Mouse (Mus musculus) gastrocnemius, adult 18-20 months (tissue): ENCODE data around the gene Tcf7l1. TPM values are rescaled to one million over a fixed set of nuclear protein-coding genes. Genes with fewer than 3 reads are reported as not detected.

Experiments used
- DNase-seq: peaks from one replicate; pipeline ENCODE4 v3.0.0; 2021; ENCODE audit warnings: low spot score
- total RNA-seq, 2 experiments: library from RNA; stranded (reverse); gene quantifications; 2 replicates each; pipeline ENCODE4 v1.2.3; 2021

Gene Tcf7l1
- total RNA-seq, 2 experiments from 2014 or later: 4.3 to 5.3 TPM

GRCm38 (mm10) chr6:72664290-72664689 lies 124.8 kb downstream of the Tcf7l1 start:
- no peak for DNase-seq

GRCm38 (mm10) chr6:72663000-72663399 lies 126.1 kb downstream of the Tcf7l1 start:
- DNase-seq: no peak

GRCm38 (mm10) chr6:72660391-72660720 lies 128.7 kb downstream of the Tcf7l1 start:
- DNase-seq: no peak

- no peak for DNase-seq
Observed at GRCm38 (mm10) chr6:72659717-72660390, 129.2 kb downstream of the Tcf7l1 start.

GRCm38 (mm10) chr6:72658006-72658405 lies 131.0 kb downstream of the Tcf7l1 start:
- DNase-seq: peak; percentile 53

GRCm38 (mm10) chr6:72656053-72656442 lies 133.0 kb downstream of the Tcf7l1 start:
- DNase-seq: no peak

GRCm38 (mm10) chr6:72655309-72656052 lies 133.6 kb downstream of the Tcf7l1 start:
- DNase-seq: peak; percentile 71

GRCm38 (mm10) chr6:72654355-72654754 lies 134.7 kb downstream of the Tcf7l1 start:
- no peak for DNase-seq

- peak; percentile 75 for DNase-seq
Observed at GRCm38 (mm10) chr6:72653419-72653818, 135.6 kb downstream of the Tcf7l1 start.

GRCm38 (mm10) chr6:72650338-72650851 lies 138.7 kb downstream of the Tcf7l1 start:
- no peak for DNase-seq

GRCm38 (mm10) chr6:72648002-72648595 lies 141.0 kb downstream of the Tcf7l1 start:
- peak; percentile 68 for DNase-seq

GRCm38 (mm10) chr6:72647383-72647820 lies 141.7 kb downstream of the Tcf7l1 start:
- DNase-seq: peak; percentile 69

- DNase-seq: no peak
Observed at GRCm38 (mm10) chr6:72645364-72645763, 143.7 kb downstream of the Tcf7l1 start.

- no peak for DNase-seq
Observed at GRCm38 (mm10) chr6:72644576-72644975, 144.5 kb downstream of the Tcf7l1 start.

- no peak for DNase-seq
Observed at GRCm38 (mm10) chr6:72641218-72641954, 147.7 kb downstream of the Tcf7l1 start.

- DNase-seq: no peak
Observed at GRCm38 (mm10) chr6:72636940-72637339, 152.1 kb downstream of the Tcf7l1 start.

GRCm38 (mm10) chr6:72635760-72636431 lies 153.2 kb downstream of the Tcf7l1 start:
- peak; percentile 83 for DNase-seq

- DNase-seq: no peak
Observed at GRCm38 (mm10) chr6:72634311-72634710, 154.7 kb downstream of the Tcf7l1 start.

- DNase-seq: no peak
Observed at GRCm38 (mm10) chr6:72631700-72632099, 157.4 kb downstream of the Tcf7l1 start.

- no peak for DNase-seq
Observed at GRCm38 (mm10) chr6:72630961-72631360, 158.1 kb downstream of the Tcf7l1 start.

GRCm38 (mm10) chr6:72630370-72630769 lies 158.7 kb downstream of the Tcf7l1 start:
- DNase-seq: no peak
